Mouse (Mus musculus) brain, embryonic 14.5 days (tissue): ENCODE results near the gene Sel1l3.

Source experiments
- CTCF ChIP-seq: fragments of 200-500 bp; IDR thresholded peaks from 2 replicates; pipeline ENCODE4 v1.5.1; 2012; ENCODE audit warnings: inconsistent platforms, mild to moderate bottlenecking, moderate library complexity, borderline replicate concordance; ENCODE audit not compliant: insufficient read depth, insufficient read length; ENCODE audit errors: extremely low read depth
- POLR2A ChIP-seq: fragments of 200-500 bp; IDR thresholded peaks from 2 replicates; pipeline ENCODE4 v1.6.1; 2012; ENCODE audit warnings: mild to moderate bottlenecking, inconsistent platforms, borderline replicate concordance; ENCODE audit not compliant: poor library complexity, insufficient read depth, insufficient read length, severe bottlenecking; ENCODE audit errors: extremely low read depth

GRCm38 (mm10) chr5:53161506-53162186 lies 52.1 kb downstream of the Sel1l3 start:
- TF ChIP-seq POLR2A (no peak), CTCF (no peak)
